14 mouse cellular contexts compared by ENCODE assay signal in genomic region chr12:118650483-118651160, GRCm38 (mm10).
A peak's percentile ranks its signal among the peaks of the same experiment; 100 is the strongest.
DNase-seq lines count a peak whose midpoint lies in the region; ATAC-seq lines count a peak whose summit lies in the region.
"Had no signal": no experiment of that assay in that cellular context is flagged by ENCODE, and none has a peak within 500 bp of the region (broad histone marks: within the 10 kb centered on the region; RNA-seq: fewer than 3 reads in every experiment).

No protein-coding gene starts in this region.

- no peak overlapping the region for H3K4me3 ChIP-seq in forebrain, embryonic 11.5 days (ENCODE audit: low read depth, low read length)
- no peak overlapping the region for H3K4me3 ChIP-seq in hindbrain, embryonic 16.5 days (ENCODE audit: low read length)
- H3K4me3 ChIP-seq in neural tube, embryonic 14.5 days (ENCODE audit: low read depth, low read length), result no peak overlapping the region
- H3K4me3 ChIP-seq: liver, embryonic 13.5 days had no signal

- H3K9ac ChIP-seq in forebrain, embryonic 11.5 days (ENCODE audit: low read length), result no peak overlapping the region
- H3K9ac ChIP-seq in hindbrain, embryonic 16.5 days (ENCODE audit: low read depth, low read length), result no peak overlapping the region
- H3K9ac ChIP-seq in neural tube, embryonic 14.5 days (replicated peaks; ENCODE audit: low read depth, low read length), result no peak overlapping the region
- H3K9ac ChIP-seq: liver, embryonic 13.5 days had no signal

- peak; percentile 4 to 14 for DNase-seq in cerebellum, postnatal 10 days
- DNase-seq in cerebellum, postnatal 36 days, result no peak
- peak; percentile 81 for DNase-seq in forebrain, embryonic 11.5 days (ENCODE audit: low spot score)
- DNase-seq in thymus, postnatal 4 days, result no peak
- no peak for DNase-seq in frontal cortex, postnatal 36 days (ENCODE audit: low spot score in 2 of 2)
- DNase-seq in thymus, postnatal 25 days, result no peak
- DNase-seq: cerebellum, adult 8-10 months; gastrocnemius, postnatal 25 days; kidney, postnatal 4 days; liver, embryonic 13.5 days; right cerebral cortex, postnatal 25 days had no signal

- H3K27me3 ChIP-seq in forebrain, embryonic 11.5 days (ENCODE audit: control insufficient read depth, insufficient read depth, low read length), result peaks cover 47% of the 10 kb centered on the region
- H3K27me3 ChIP-seq in hindbrain, embryonic 16.5 days (replicated peaks; ENCODE audit: control insufficient read depth, insufficient read depth, low read length), result peaks cover 39% of the 10 kb centered on the region
- H3K27me3 ChIP-seq in neural tube, embryonic 14.5 days (ENCODE audit: control insufficient read depth, insufficient read depth, low read length), result peaks cover 27% of the 10 kb centered on the region
- H3K27me3 ChIP-seq: liver, embryonic 13.5 days had no signal

- H3K4me1 ChIP-seq in forebrain, embryonic 11.5 days (replicated peaks; ENCODE audit: control insufficient read depth, insufficient read depth, low read length), result peaks cover 20% of the 10 kb centered on the region
- H3K4me1 ChIP-seq in hindbrain, embryonic 16.5 days (ENCODE audit: control insufficient read depth, insufficient read depth, low read depth, low read length), result no peaks in the 10 kb centered on the region
- H3K4me1 ChIP-seq in neural tube, embryonic 14.5 days (ENCODE audit: control insufficient read depth, insufficient read depth, low read length), result no peaks in the 10 kb centered on the region

- ATAC-seq in forebrain, embryonic 11.5 days (replicated peaks; ENCODE audit: low FRiP score), result peak; percentile 89
- ATAC-seq in hindbrain, embryonic 16.5 days, result peak; percentile 81
- peak; percentile 34; the same call in 1 of the 2 replicates for ATAC-seq in neural tube, embryonic 14.5 days (ENCODE audit: low read depth)
- ATAC-seq: intestine, embryonic 16.5 days had no signal

- 0 out of 2 replicates have a peak overlapping the region, but pooled peaks have one; percentile 8 for H3K4me2 ChIP-seq in forebrain, embryonic 11.5 days (ENCODE audit: low read depth, low read length, severe bottlenecking)
- H3K4me2 ChIP-seq in hindbrain, embryonic 16.5 days (ENCODE audit: low read length), result no peak overlapping the region
- no peak overlapping the region for H3K4me2 ChIP-seq in neural tube, embryonic 14.5 days (ENCODE audit: low read depth, low read length)
- H3K4me2 ChIP-seq: liver, embryonic 13.5 days had no signal

- 10% methylated on average over 4 of the region's 4 CpGs for WGBS in forebrain, embryonic 11.5 days
- 16% methylated on average over 4 of the region's 4 CpGs for WGBS in hindbrain, embryonic 16.5 days
- 12% methylated on average over 4 of the region's 4 CpGs for WGBS in neural tube, embryonic 14.5 days

- no peaks in the 10 kb centered on the region for H3K36me3 ChIP-seq in forebrain, embryonic 11.5 days (ENCODE audit: control insufficient read depth, insufficient read depth, low read length)
- H3K36me3 ChIP-seq in hindbrain, embryonic 16.5 days (ENCODE audit: control insufficient read depth, insufficient read depth, low read length), result no peaks in the 10 kb centered on the region
- no peaks in the 10 kb centered on the region for H3K36me3 ChIP-seq in neural tube, embryonic 14.5 days (ENCODE audit: control insufficient read depth, insufficient read depth, low read length)
- H3K36me3 ChIP-seq: liver, embryonic 13.5 days had no signal

- peak overlapping the region; percentile 31; the same call in 1 of the 2 replicates for H3K27ac ChIP-seq in forebrain, embryonic 11.5 days (ENCODE audit: low read depth, low read length)
- H3K27ac ChIP-seq in hindbrain, embryonic 16.5 days (ENCODE audit: low read depth, low read length), result no peak overlapping the region
- H3K27ac ChIP-seq in neural tube, embryonic 14.5 days (ENCODE audit: low read depth, low read length), result no peak overlapping the region
- H3K27ac ChIP-seq: liver, embryonic 13.5 days had no signal

- H3K9me3 ChIP-seq in forebrain, embryonic 11.5 days (ENCODE audit: control insufficient read depth, low read length), result no peaks in the 10 kb centered on the region; the same call in 1 of the 2 replicates
- no peaks in the 10 kb centered on the region for H3K9me3 ChIP-seq in hindbrain, embryonic 16.5 days (ENCODE audit: control insufficient read depth, low read length)
- no peaks in the 10 kb centered on the region for H3K9me3 ChIP-seq in neural tube, embryonic 14.5 days (ENCODE audit: control insufficient read depth, low read length)
- H3K9me3 ChIP-seq: liver, embryonic 13.5 days had no signal

Comparison
In these comparisons a context has a peak if more than half of its experiments do, and no peak if none do; other contexts are left out.
1. DNase-seq: peak in cerebellum, postnatal 10 days (2 of 2) and forebrain, embryonic 11.5 days (single experiment); none in cerebellum, postnatal 36 days (0 of 2), thymus, postnatal 4 days (single experiment), frontal cortex, postnatal 36 days (0 of 2) and thymus, postnatal 25 days (single experiment).
2. ATAC-seq: peak in every context shown above with its lines; median percentile 89 in forebrain, embryonic 11.5 days; 81 in hindbrain, embryonic 16.5 days; 34 in neural tube, embryonic 14.5 days.